Mouse (Mus musculus): Measurements from ENCODE around the gene Myh3. TPM values are rescaled to one million over a fixed set of nuclear protein-coding genes. Genes with fewer than 3 reads are reported as not detected.

Myh3 gene
- 0.09 and 0.36 TPM in 2 replicates for polyA plus RNA-seq (2015; fragmentation: Nextera tagmentation; extraction: Ambion mirVana)

GRCm38 (mm10) chr11:67078000-67078399 lies at the start of gene Myh3:
Gene Myh3, plus strand, starts transcription at chr11:67078300.
- Histone ChIP-seq H3K36me3 (ENCODE audit: control insufficient read depth, insufficient read depth) (no peaks in the 10 kb centered on the region), H3K4me2 (ENCODE audit: low read length) (no peak within 1 kb of the TSS), H3K9me3 (ENCODE audit: control insufficient read depth, low read length) (no peaks in the 10 kb centered on the region), H3K27ac (ENCODE audit: low read length) (no peak within 1 kb of the TSS), H3K4me1 (replicated peaks; ENCODE audit: control insufficient read depth, insufficient read depth, low read length) (no peaks in the 10 kb centered on the region), H3K27me3 (replicated peaks; ENCODE audit: control insufficient read depth, insufficient read depth, low read length) (no peaks in the 10 kb centered on the region), H3K4me3 (replicated peaks; ENCODE audit: low read length) (no peak within 1 kb of the TSS), H3K9ac (replicated peaks; ENCODE audit: low read depth, low read length) (no peak within 1 kb of the TSS)
- ATAC-seq, result no peak
- WGBS, result 84% methylated on average over 5 of the region's 5 CpGs

- Histone ChIP-seq H3K4me1 (replicated peaks; ENCODE audit: control insufficient read depth, insufficient read depth, low read length) (no peaks in the 10 kb centered on the region), H3K4me2 (ENCODE audit: low read length) (no peak overlapping the region), H3K4me3 (replicated peaks; ENCODE audit: low read length) (no peak overlapping the region), H3K9me3 (ENCODE audit: control insufficient read depth, low read length) (no peaks in the 10 kb centered on the region), H3K36me3 (ENCODE audit: control insufficient read depth, insufficient read depth) (no peaks in the 10 kb centered on the region), H3K9ac (replicated peaks; ENCODE audit: low read depth, low read length) (no peak overlapping the region), H3K27me3 (replicated peaks; ENCODE audit: control insufficient read depth, insufficient read depth, low read length) (no peaks in the 10 kb centered on the region), H3K27ac (ENCODE audit: low read length) (no peak overlapping the region)
- no peak for ATAC-seq
- 57% methylated on average over 16 of the region's 16 CpGs for WGBS
Measured at GRCm38 (mm10) chr11:67030904-67031602, 47.0 kb upstream of the Myh3 start.

- Histone ChIP-seq H3K27ac (ENCODE audit: low read length) (no peak overlapping the region), H3K9me3 (ENCODE audit: control insufficient read depth, low read length) (no peaks in the 10 kb centered on the region), H3K4me2 (ENCODE audit: low read length) (no peak overlapping the region), H3K9ac (replicated peaks; ENCODE audit: low read depth, low read length) (no peak overlapping the region), H3K4me3 (replicated peaks; ENCODE audit: low read length) (no peak overlapping the region), H3K27me3 (replicated peaks; ENCODE audit: control insufficient read depth, insufficient read depth, low read length) (no peaks in the 10 kb centered on the region), H3K36me3 (ENCODE audit: control insufficient read depth, insufficient read depth) (no peaks in the 10 kb centered on the region), H3K4me1 (replicated peaks; ENCODE audit: control insufficient read depth, insufficient read depth, low read length) (no peaks in the 10 kb centered on the region)
- no peak for ATAC-seq
- 72% methylated on average over 2 of the region's 2 CpGs for WGBS
Measured at GRCm38 (mm10) chr11:67031603-67031915, 46.5 kb upstream of the Myh3 start.

- WGBS, result 82% methylated on average over 4 of the region's 4 CpGs
- H3K27ac ChIP-seq (ENCODE audit: low read length), result no peak overlapping the region
- H3K9me3 ChIP-seq (ENCODE audit: control insufficient read depth, low read length), result no peaks in the 10 kb centered on the region
- no peaks in the 10 kb centered on the region for H3K4me1 ChIP-seq (replicated peaks; ENCODE audit: control insufficient read depth, insufficient read depth, low read length)
- H3K4me3 ChIP-seq (replicated peaks; ENCODE audit: low read length), result no peak overlapping the region
- peaks cover 5% of the 10 kb centered on the region for H3K36me3 ChIP-seq (ENCODE audit: control insufficient read depth, insufficient read depth)
- no peak for ATAC-seq
- H3K27me3 ChIP-seq (replicated peaks; ENCODE audit: control insufficient read depth, insufficient read depth, low read length), result no peaks in the 10 kb centered on the region
- H3K9ac ChIP-seq (replicated peaks; ENCODE audit: low read depth, low read length), result no peak overlapping the region
- H3K4me2 ChIP-seq (ENCODE audit: low read length), result no peak overlapping the region
Measured at GRCm38 (mm10) chr11:67034775-67035485, 43.2 kb upstream of the Myh3 start.

- Histone ChIP-seq H3K27ac (ENCODE audit: low read length) (no peak overlapping the region), H3K4me1 (replicated peaks; ENCODE audit: control insufficient read depth, insufficient read depth, low read length) (no peaks in the 10 kb centered on the region), H3K27me3 (replicated peaks; ENCODE audit: control insufficient read depth, insufficient read depth, low read length) (no peaks in the 10 kb centered on the region), H3K36me3 (ENCODE audit: control insufficient read depth, insufficient read depth) (peaks cover 16% of the 10 kb centered on the region), H3K9ac (replicated peaks; ENCODE audit: low read depth, low read length) (no peak overlapping the region), H3K4me3 (replicated peaks; ENCODE audit: low read length) (no peak overlapping the region), H3K9me3 (ENCODE audit: control insufficient read depth, low read length) (no peaks in the 10 kb centered on the region), H3K4me2 (ENCODE audit: low read length) (no peak overlapping the region)
- no peak for ATAC-seq
- WGBS, result 95% methylated on average over 6 of the region's 6 CpGs
Measured at GRCm38 (mm10) chr11:67036229-67036628, 41.9 kb upstream of the Myh3 start.

- Histone ChIP-seq H3K36me3 (ENCODE audit: control insufficient read depth, insufficient read depth) (peaks cover 16% of the 10 kb centered on the region), H3K4me3 (replicated peaks; ENCODE audit: low read length) (no peak overlapping the region), H3K27me3 (replicated peaks; ENCODE audit: control insufficient read depth, insufficient read depth, low read length) (no peaks in the 10 kb centered on the region), H3K4me2 (ENCODE audit: low read length) (no peak overlapping the region), H3K9ac (replicated peaks; ENCODE audit: low read depth, low read length) (no peak overlapping the region), H3K9me3 (ENCODE audit: control insufficient read depth, low read length) (no peaks in the 10 kb centered on the region), H3K4me1 (replicated peaks; ENCODE audit: control insufficient read depth, insufficient read depth, low read length) (no peaks in the 10 kb centered on the region), H3K27ac (ENCODE audit: low read length) (no peak overlapping the region)
- WGBS, result 97% methylated on average over 9 of the region's 9 CpGs
- no peak for ATAC-seq
Measured at GRCm38 (mm10) chr11:67036892-67037291, 41.2 kb upstream of the Myh3 start.

- ATAC-seq, result no peak
- Histone ChIP-seq H3K27me3 (replicated peaks; ENCODE audit: control insufficient read depth, insufficient read depth, low read length) (no peaks in the 10 kb centered on the region), H3K4me3 (replicated peaks; ENCODE audit: low read length) (no peak overlapping the region), H3K36me3 (ENCODE audit: control insufficient read depth, insufficient read depth) (peaks cover 16% of the 10 kb centered on the region), H3K4me1 (replicated peaks; ENCODE audit: control insufficient read depth, insufficient read depth, low read length) (no peaks in the 10 kb centered on the region), H3K27ac (ENCODE audit: low read length) (no peak overlapping the region), H3K9ac (replicated peaks; ENCODE audit: low read depth, low read length) (no peak overlapping the region), H3K9me3 (ENCODE audit: control insufficient read depth, low read length) (no peaks in the 10 kb centered on the region), H3K4me2 (ENCODE audit: low read length) (no peak overlapping the region)
- 95% methylated on average over 3 of the region's 3 CpGs for WGBS
Measured at GRCm38 (mm10) chr11:67039799-67040198, 38.3 kb upstream of the Myh3 start.

- Histone ChIP-seq H3K9me3 (ENCODE audit: control insufficient read depth, low read length) (no peaks in the 10 kb centered on the region), H3K36me3 (ENCODE audit: control insufficient read depth, insufficient read depth) (peaks cover 16% of the 10 kb centered on the region), H3K4me3 (replicated peaks; ENCODE audit: low read length) (no peak overlapping the region), H3K4me1 (replicated peaks; ENCODE audit: control insufficient read depth, insufficient read depth, low read length) (no peaks in the 10 kb centered on the region), H3K27ac (ENCODE audit: low read length) (no peak overlapping the region), H3K27me3 (replicated peaks; ENCODE audit: control insufficient read depth, insufficient read depth, low read length) (no peaks in the 10 kb centered on the region), H3K9ac (replicated peaks; ENCODE audit: low read depth, low read length) (no peak overlapping the region), H3K4me2 (ENCODE audit: low read length) (no peak overlapping the region)
- ATAC-seq, result no peak
- 96% methylated on average over 6 of the region's 6 CpGs for WGBS
Measured at GRCm38 (mm10) chr11:67040483-67040882, 37.6 kb upstream of the Myh3 start.

- Histone ChIP-seq H3K36me3 (ENCODE audit: control insufficient read depth, insufficient read depth) (peaks cover 15% of the 10 kb centered on the region), H3K27ac (ENCODE audit: low read length) (no peak overlapping the region), H3K4me1 (replicated peaks; ENCODE audit: control insufficient read depth, insufficient read depth, low read length) (no peaks in the 10 kb centered on the region), H3K27me3 (replicated peaks; ENCODE audit: control insufficient read depth, insufficient read depth, low read length) (no peaks in the 10 kb centered on the region), H3K4me3 (replicated peaks; ENCODE audit: low read length) (no peak overlapping the region), H3K9ac (replicated peaks; ENCODE audit: low read depth, low read length) (no peak overlapping the region), H3K9me3 (ENCODE audit: control insufficient read depth, low read length) (no peaks in the 10 kb centered on the region), H3K4me2 (ENCODE audit: low read length) (no peak overlapping the region)
- no peak for ATAC-seq
- 34% methylated on average over 8 of the region's 8 CpGs for WGBS
Measured at GRCm38 (mm10) chr11:67043007-67043406, 35.1 kb upstream of the Myh3 start.
